Mouse (Mus musculus) forebrain, embryonic 15.5 days (tissue): ENCODE results near the gene Pygo1. TPM values are rescaled to one million over a fixed set of nuclear protein-coding genes. Genes with fewer than 3 reads are reported as not detected.

ENCODE experiments used
- ATAC-seq: fragments of 200-750 bp; cut with Nextera tagmentation; replicated peaks from 2 replicates; pipeline ENCODE4 v1.8.0; 2017; ENCODE audit warnings: mild to moderate bottlenecking, moderate TSS enrichment, moderate library complexity
- H3K27ac ChIP-seq: fragments of 300-500 bp; sonication (generic); replicated peaks from 2 replicates; pipeline ENCODE4 v1.5.1; 2015; ENCODE audit warnings: mild to moderate bottlenecking, inconsistent platforms
- H3K27me3 ChIP-seq: fragments of 300-500 bp; sonication (generic); 2 replicates; pipeline ENCODE4 v1.6.1; 2015; ENCODE audit warnings: inconsistent platforms
- H3K36me3 ChIP-seq: fragments of 300-500 bp; sonication (generic); 2 replicates; pipeline ENCODE4 v1.6.1; 2015; ENCODE audit warnings: mild to moderate bottlenecking, inconsistent platforms
- H3K4me1 ChIP-seq: fragments of 300-500 bp; sonication (generic); 2 replicates; pipeline ENCODE4 v1.6.1; 2015; ENCODE audit warnings: inconsistent platforms
- H3K4me2 ChIP-seq: fragments of 300-500 bp; sonication (generic); replicated peaks from 2 replicates; pipeline ENCODE4 v1.6.1; 2015; ENCODE audit warnings: mild to moderate bottlenecking, inconsistent platforms
- H3K4me3 ChIP-seq: fragments of 300-500 bp; sonication (generic); 2 replicates; pipeline ENCODE4 v1.5.1; 2015; ENCODE audit warnings: mild to moderate bottlenecking, inconsistent platforms
- H3K9ac ChIP-seq: fragments of 300-500 bp; sonication (generic); replicated peaks from 2 replicates; pipeline ENCODE4 v1.6.1; 2015; ENCODE audit warnings: mild to moderate bottlenecking, inconsistent platforms
- H3K9me3 ChIP-seq: fragments of 300-500 bp; sonication (generic); 2 replicates; pipeline ENCODE4 v1.6.1; 2016; ENCODE audit warnings: inconsistent platforms
- WGBS: fragments of 180-500 bp; shearing (Covaris S2); methylation state at CpG from one replicate; pipeline ENCODE4 v1.1.7; 2015; ENCODE audit warnings: mixed read lengths; 5-methylcytosine and 5-hydroxymethylcytosine counted together
- polyA plus RNA-seq: library from polyadenylated mRNA; unstranded; fragments of >200 nt; fragmentation: Nextera tagmentation; extraction: Ambion mirVana; gene quantifications from 2 replicates; pipeline ENCODE4 v1.2.1, GENCODE M21; 2015

The Pygo1 gene
- polyA plus RNA-seq, 1 experiment from 2014 or later, result 15.4 TPM

- H3K4me3 ChIP-seq, result no peak overlapping the region
- 90% methylated on average over 5 of the region's 5 CpGs for WGBS
- H3K4me1 ChIP-seq, result no peaks in the 10 kb centered on the region
- H3K4me2 ChIP-seq, result no peak overlapping the region
- no peaks in the 10 kb centered on the region for H3K27me3 ChIP-seq
- H3K36me3 ChIP-seq, result no peaks in the 10 kb centered on the region
- H3K9ac ChIP-seq, result no peak overlapping the region
- no peaks in the 10 kb centered on the region for H3K9me3 ChIP-seq
- H3K27ac ChIP-seq, result no peak overlapping the region
- no peak for ATAC-seq
Measured at GRCm38 (mm10) chr9:72974734-72975133, 49.3 kb downstream of the Pygo1 start.

GRCm38 (mm10) chr9:72975242-72975641 lies 49.8 kb downstream of the Pygo1 start:
- no peak for ATAC-seq
- 91% methylated on average over 1 of the region's 1 CpGs for WGBS
- no peaks in the 10 kb centered on the region for H3K9me3 ChIP-seq

GRCm38 (mm10) chr9:72983066-72983465 lies 57.6 kb downstream of the Pygo1 start:
- no peak overlapping the region for H3K4me3 ChIP-seq
- H3K36me3 ChIP-seq, result no peaks in the 10 kb centered on the region
- H3K4me2 ChIP-seq, result no peak overlapping the region
- 76% methylated on average over 2 of the region's 2 CpGs for WGBS
- H3K9ac ChIP-seq, result no peak overlapping the region
- H3K9me3 ChIP-seq, result no peaks in the 10 kb centered on the region
- no peak for ATAC-seq
- H3K27me3 ChIP-seq, result no peaks in the 10 kb centered on the region
- peaks cover 18% of the 10 kb centered on the region for H3K4me1 ChIP-seq
- no peak overlapping the region for H3K27ac ChIP-seq

More at GRCm38 (mm10) chr9:72975242-72975641, 49.8 kb downstream of the Pygo1 start:
- H3K4me3 ChIP-seq, result no peak overlapping the region
- H3K4me1 ChIP-seq, result no peaks in the 10 kb centered on the region
- no peak overlapping the region for H3K4me2 ChIP-seq
- H3K9ac ChIP-seq, result no peak overlapping the region
- H3K27me3 ChIP-seq, result no peaks in the 10 kb centered on the region
- H3K36me3 ChIP-seq, result no peaks in the 10 kb centered on the region
- H3K27ac ChIP-seq, result no peak overlapping the region

- under 1% methylated on average over 88 of the region's 88 CpGs for WGBS
- ATAC-seq, result peak; percentile 100
- Histone ChIP-seq H3K9ac (peak within 1 kb of the TSS; percentile 83), H3K27ac (peak within 1 kb of the TSS; percentile 94), H3K4me3 (peak within 1 kb of the TSS; percentile 86), H3K27me3 (no peaks in the 10 kb centered on the region), H3K4me1 (peaks cover 18% of the 10 kb centered on the region), H3K9me3 (no peaks in the 10 kb centered on the region), H3K4me2 (peak within 1 kb of the TSS; percentile 57), H3K36me3 (no peaks in the 10 kb centered on the region)
Measured at GRCm38 (mm10) chr9:72985250-72986220, 60.1 kb downstream of the Pygo1 start, which contains the start of the genes Ccpg1os and Ccpg1. Gene Ccpg1os, minus strand, starts transcription at chr9:72985382. Gene Ccpg1, plus strand, starts transcription at chr9:72985429.

- H3K27ac ChIP-seq, result no peak overlapping the region
- no peak overlapping the region for H3K4me2 ChIP-seq
- H3K4me1 ChIP-seq, result peaks cover 18% of the 10 kb centered on the region
- WGBS, result 54% methylated on average over 3 of the region's 3 CpGs
- no peak overlapping the region for H3K9ac ChIP-seq
- no peak for ATAC-seq
- H3K36me3 ChIP-seq, result no peaks in the 10 kb centered on the region
- no peaks in the 10 kb centered on the region for H3K27me3 ChIP-seq
- H3K4me3 ChIP-seq, result no peak overlapping the region
- H3K9me3 ChIP-seq, result no peaks in the 10 kb centered on the region
Measured at GRCm38 (mm10) chr9:72987703-72988102, 62.3 kb downstream of the Pygo1 start.

GRCm38 (mm10) chr9:72988706-72989105 lies 63.3 kb downstream of the Pygo1 start:
- H3K9ac ChIP-seq, result no peak overlapping the region
- WGBS, result 83% methylated on average over 5 of the region's 5 CpGs
- H3K36me3 ChIP-seq, result no peaks in the 10 kb centered on the region
- no peak overlapping the region for H3K27ac ChIP-seq
- H3K9me3 ChIP-seq, result no peaks in the 10 kb centered on the region
- no peak overlapping the region for H3K4me3 ChIP-seq
- H3K4me1 ChIP-seq, result peaks cover 18% of the 10 kb centered on the region
- ATAC-seq, result no peak
- no peaks in the 10 kb centered on the region for H3K27me3 ChIP-seq
- H3K4me2 ChIP-seq, result no peak overlapping the region

- no peak for ATAC-seq
- Histone ChIP-seq H3K4me3 (no peak overlapping the region), H3K4me2 (no peak overlapping the region), H3K9me3 (no peaks in the 10 kb centered on the region), H3K4me1 (peaks cover 5% of the 10 kb centered on the region), H3K27ac (no peak overlapping the region), H3K27me3 (no peaks in the 10 kb centered on the region), H3K36me3 (no peaks in the 10 kb centered on the region), H3K9ac (no peak overlapping the region)
- 90% methylated on average over 2 of the region's 2 CpGs for WGBS
Measured at GRCm38 (mm10) chr9:72991420-72991819, 66.0 kb downstream of the Pygo1 start.

- Histone ChIP-seq H3K4me2 (no peak overlapping the region), H3K4me3 (no peak overlapping the region), H3K27ac (no peak overlapping the region), H3K4me1 (no peaks in the 10 kb centered on the region), H3K27me3 (no peaks in the 10 kb centered on the region), H3K36me3 (no peaks in the 10 kb centered on the region), H3K9ac (no peak overlapping the region), H3K9me3 (no peaks in the 10 kb centered on the region)
- 87% methylated on average over 5 of the region's 5 CpGs for WGBS
- ATAC-seq, result no peak
Measured at GRCm38 (mm10) chr9:72992576-72992975, 67.1 kb downstream of the Pygo1 start.

- Histone ChIP-seq H3K9ac (no peak overlapping the region), H3K27ac (no peak overlapping the region), H3K36me3 (0 out of 2 replicates have a peak, but pooled peaks cover 10% of the 10 kb centered on the region), H3K4me1 (no peaks in the 10 kb centered on the region), H3K4me3 (no peak overlapping the region), H3K9me3 (no peaks in the 10 kb centered on the region), H3K4me2 (no peak overlapping the region), H3K27me3 (no peaks in the 10 kb centered on the region)
- no peak for ATAC-seq
Measured at GRCm38 (mm10) chr9:72996167-72996566, 70.7 kb downstream of the Pygo1 start.

GRCm38 (mm10) chr9:72996806-72997205 lies 71.4 kb downstream of the Pygo1 start:
- H3K9ac ChIP-seq, result no peak overlapping the region
- no peaks in the 10 kb centered on the region for H3K9me3 ChIP-seq
- ATAC-seq, result no peak
- no peaks in the 10 kb centered on the region for H3K27me3 ChIP-seq
- 0 out of 2 replicates have a peak, but pooled peaks cover 14% of the 10 kb centered on the region for H3K36me3 ChIP-seq
- no peak overlapping the region for H3K4me2 ChIP-seq
- H3K4me3 ChIP-seq, result no peak overlapping the region
- H3K4me1 ChIP-seq, result no peaks in the 10 kb centered on the region
- H3K27ac ChIP-seq, result no peak overlapping the region
- 44% methylated on average over 7 of the region's 7 CpGs for WGBS

GRCm38 (mm10) chr9:73000487-73000886 lies 75.0 kb downstream of the Pygo1 start:
- Histone ChIP-seq H3K4me2 (no peak overlapping the region), H3K36me3 (peaks cover 34% of the 10 kb centered on the region), H3K27ac (no peak overlapping the region), H3K9me3 (no peaks in the 10 kb centered on the region), H3K9ac (no peak overlapping the region), H3K4me1 (no peaks in the 10 kb centered on the region), H3K4me3 (no peak overlapping the region), H3K27me3 (no peaks in the 10 kb centered on the region)
- WGBS, result 72% methylated on average over 2 of the region's 2 CpGs
- ATAC-seq, result no peak

- no peak for ATAC-seq
- Histone ChIP-seq H3K9me3 (no peaks in the 10 kb centered on the region), H3K36me3 (peaks cover 41% of the 10 kb centered on the region), H3K27ac (no peak overlapping the region), H3K4me1 (no peaks in the 10 kb centered on the region), H3K27me3 (no peaks in the 10 kb centered on the region), H3K4me3 (no peak overlapping the region), H3K4me2 (no peak overlapping the region), H3K9ac (no peak overlapping the region)
- WGBS, result 92% methylated on average over 13 of the region's 13 CpGs
Measured at GRCm38 (mm10) chr9:73001314-73002011, 76.0 kb downstream of the Pygo1 start.
